Mouse (Mus musculus): ENCODE results near the gene Unc5cl.
"Not testable (repeated sequence)": the region's sequence is repeated elsewhere in the genome, so short reads cannot be mapped to it uniquely, and the experiment has no call there.

The Unc5cl gene

DNA sequence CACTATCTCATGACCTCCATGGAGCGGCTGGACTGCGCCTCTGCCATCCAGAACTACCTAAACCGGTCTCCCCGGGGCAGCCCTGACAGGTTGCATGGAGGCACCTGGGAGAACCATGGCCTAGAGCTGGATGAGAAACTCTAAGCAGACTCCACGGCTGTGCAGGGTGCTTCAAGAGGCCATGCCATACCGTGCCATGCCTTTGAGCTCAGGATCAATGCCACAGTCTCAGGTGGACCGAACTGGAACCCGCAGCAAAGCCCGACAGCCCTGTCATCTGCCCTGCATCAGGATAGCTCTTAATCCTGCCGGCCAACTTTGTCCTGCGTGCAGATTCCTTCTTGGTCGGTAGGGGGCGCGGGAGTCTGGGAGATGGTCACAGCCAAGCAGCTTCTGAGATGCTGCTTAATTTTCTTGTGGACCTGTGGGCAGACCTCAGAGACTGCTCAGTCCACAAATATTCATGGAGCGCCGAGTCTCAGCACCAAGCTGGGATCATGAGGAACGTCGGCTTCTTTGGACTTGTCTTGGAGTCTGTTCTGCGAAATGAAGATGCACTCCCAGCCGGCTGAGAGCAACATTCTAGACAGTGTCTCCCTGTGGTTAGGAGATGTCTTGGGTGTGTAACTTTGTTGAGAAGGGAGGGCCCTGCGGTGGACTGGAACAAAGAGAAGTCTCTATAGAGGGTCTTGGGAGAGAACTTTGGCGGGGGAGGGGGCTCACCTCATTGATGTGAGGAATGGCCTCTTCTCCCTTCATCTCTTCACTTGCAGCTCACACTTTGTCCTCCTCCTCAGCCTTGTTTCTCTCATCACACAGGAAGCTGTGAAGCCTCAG, 12.9 kb downstream of the Unc5cl start:
- peak; percentile 83 for DNase-seq

DNA sequence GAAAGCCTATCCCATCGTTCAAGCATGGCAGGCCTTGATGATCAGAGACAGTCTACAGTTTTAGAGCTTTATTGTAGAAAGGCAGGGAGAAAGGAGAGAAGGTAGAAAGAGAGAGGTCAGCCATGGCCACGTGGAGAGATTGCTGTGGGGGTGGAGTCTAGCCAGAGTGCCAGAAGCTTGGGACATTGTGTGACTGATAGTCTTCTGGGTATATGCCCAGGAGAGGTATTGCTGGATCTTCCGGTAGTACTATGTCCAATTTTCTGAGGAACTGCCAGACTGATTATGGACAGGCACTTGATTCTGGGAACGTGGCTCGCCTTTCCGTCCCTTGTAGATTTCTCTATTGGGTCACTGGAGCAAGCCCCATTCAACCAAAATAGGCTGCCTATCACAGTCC, 19.6 kb downstream of the Unc5cl start:
- not testable (repeated sequence) for DNase-seq

DNA sequence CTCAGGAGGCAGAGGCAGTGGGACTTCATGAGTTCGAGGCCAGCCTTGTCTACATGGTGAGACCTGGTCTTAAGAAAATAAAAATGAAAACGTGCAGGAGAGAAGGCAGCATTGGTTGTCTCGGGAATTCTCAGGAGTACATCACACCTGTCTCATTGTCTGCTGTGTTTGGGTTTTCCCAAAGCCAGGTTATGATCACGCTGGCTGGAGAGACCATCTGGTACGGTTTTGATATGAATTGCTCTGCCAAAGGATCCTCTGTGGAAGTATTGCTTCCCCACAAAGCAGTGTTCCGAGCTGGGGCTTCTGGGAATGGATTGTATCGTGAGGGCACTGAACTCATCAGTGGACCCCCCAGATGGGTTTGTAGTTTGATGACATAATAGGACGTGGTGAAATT, 20.7 kb downstream of the Unc5cl start:
- DNase-seq, result no peak

DNA sequence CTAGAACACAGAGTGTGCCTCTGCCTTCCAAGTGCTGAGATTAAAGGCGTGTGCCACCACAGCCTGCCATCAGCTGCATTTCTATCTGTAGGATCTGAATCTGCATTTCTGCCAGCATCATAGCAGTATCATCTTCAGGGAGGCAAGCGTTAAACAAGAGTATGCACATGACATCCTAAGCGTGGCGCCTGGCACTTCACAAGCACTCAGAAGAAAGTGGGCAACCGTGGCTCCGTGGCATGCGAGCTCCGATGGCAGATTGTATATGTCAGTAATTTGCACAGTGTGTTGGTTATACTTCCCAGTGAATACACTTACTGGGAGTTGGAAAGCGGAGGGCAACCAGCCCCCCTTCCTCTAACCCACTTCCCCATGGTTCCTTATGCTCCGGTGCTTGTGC, 25.3 kb downstream of the Unc5cl start:
- DNase-seq, result no peak

DNA sequence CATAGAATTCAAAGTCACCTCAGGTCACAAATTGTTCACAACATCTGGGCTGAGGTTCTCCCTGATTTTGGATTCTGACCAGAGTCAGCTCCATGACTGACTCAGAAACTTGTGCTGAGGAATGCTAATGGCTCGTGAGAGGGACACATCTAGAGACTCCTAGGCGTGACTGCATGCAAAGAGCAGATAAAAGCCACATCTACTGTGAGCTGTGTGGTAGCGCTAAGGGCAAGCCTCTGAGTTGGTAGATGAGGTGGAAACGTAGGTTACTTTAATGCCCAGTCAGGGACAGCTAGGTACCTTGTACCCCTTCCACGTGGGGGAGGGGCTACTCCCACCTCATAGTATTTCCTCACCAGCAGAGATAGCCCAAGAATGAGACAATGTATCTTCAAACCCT, 29.1 kb downstream of the Unc5cl start:
- no peak for DNase-seq

DNA sequence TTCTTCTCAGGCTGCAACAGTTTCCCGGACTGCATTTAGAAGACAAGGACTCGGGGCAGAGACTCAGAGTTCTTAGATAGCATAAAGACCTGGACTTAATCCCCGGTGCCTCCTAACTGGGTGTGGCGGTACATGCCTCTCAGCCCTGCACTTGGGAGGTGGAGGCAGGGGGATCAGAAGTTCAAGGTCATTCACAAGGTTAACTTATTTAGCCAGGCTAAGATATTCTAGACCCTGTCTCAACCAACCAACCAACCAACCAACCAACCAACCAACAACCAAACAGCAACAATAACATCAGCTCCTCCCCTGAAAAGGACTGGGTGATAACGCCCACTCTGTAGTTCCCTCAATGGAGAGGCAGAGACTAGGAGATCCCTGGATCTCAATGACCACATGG, 29.5 kb downstream of the Unc5cl start:
- no peak for DNase-seq

DNA sequence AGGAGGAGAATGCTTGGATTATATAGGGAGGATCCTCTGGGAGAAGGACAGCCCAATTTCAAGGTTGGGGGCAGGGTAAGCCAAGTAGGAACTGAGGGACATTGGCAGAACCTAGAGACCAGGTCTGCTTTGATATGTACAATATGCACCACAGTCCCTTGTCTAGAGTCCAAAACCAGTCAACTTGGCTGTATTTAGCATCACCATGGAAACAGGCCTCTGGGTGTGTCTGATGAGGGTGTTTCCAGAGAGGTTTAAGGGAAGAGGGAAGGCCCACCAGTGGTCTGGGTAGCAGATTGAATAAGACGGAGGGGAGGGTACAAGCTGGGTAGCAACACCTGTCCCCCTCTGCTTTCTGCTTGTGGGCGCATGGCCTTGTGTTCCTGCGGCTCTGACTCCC, 34.8 kb downstream of the Unc5cl start:
- no peak for DNase-seq

DNA sequence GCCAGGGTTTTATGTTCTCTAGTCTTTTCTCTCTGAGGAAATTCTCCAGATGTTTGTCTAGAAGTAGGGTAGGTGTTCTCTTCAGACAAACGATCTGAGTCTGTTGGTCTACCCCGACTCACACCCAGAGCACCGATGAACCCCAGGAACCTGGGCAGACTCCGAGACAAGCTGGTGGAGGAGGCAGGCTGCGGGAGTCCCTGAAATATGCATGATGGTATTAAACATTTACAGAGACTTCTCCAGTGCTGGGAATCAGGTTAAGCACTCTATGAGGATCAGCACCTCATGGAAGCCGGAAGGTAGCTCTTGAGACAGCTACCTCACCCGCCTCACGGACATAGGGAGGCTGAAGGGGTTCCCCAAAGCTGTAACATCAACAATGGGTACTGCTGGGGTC, 37.9 kb downstream of the Unc5cl start:
- no peak for DNase-seq

DNA sequence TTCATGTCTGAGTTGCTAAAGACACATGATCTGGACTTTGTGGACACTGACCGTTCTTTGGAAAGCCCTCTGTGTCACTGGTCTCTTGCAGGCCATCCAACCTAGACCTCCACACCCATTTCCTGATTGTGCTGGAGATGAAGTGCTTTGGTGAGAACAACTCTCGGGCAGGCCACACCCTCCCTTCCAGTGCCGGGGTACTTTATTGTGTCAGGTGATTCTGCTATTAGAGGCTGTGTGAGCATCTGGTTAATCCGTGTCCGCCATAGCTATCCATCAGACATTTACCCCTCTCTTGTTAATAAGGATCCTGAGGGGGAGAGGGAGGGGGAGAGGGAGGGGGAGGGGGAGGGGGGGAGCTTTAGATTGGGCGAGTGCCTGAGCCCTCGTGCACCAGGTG, 38.9 kb downstream of the Unc5cl start:
- no peak for DNase-seq

DNA sequence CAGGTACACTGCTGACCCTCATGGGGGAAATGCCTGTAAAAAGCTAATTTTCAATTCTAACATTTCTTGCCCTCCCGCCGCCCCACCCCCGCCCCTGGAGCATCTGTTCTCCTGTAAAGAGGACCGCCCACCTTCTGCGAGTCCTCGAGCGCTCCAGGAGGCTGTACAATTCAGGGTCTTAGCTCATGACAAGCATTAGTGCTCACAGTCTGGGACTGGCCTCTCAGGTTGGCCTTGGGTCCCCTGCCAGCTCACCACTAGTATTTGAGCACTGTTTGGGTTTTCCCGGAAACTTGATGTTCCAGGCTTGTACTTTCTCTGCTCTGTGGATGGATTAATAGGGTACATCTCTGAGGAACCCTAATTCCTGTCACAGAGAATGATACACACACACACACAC, 39.3 kb downstream of the Unc5cl start:
- no peak for DNase-seq

DNA sequence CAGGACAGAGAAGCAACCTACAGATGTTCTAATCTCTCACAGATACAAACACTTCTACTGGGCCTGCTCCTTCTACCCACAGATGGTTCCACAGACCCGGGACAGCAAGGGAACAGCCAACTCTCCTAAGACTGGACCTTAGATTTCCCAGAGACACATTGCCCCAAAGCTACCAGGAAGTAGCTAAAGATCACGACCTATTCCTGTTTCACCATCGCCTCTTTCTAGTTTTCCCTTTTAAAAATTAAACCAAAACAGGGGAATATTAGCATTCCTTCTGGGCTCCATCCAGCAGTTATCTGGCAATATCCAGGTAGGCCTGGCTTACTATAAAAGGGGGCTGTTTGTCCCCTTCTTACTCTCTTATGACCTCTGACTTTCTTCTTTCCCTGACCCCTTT, 43.3 kb downstream of the Unc5cl start:
- DNase-seq, result no peak

DNA sequence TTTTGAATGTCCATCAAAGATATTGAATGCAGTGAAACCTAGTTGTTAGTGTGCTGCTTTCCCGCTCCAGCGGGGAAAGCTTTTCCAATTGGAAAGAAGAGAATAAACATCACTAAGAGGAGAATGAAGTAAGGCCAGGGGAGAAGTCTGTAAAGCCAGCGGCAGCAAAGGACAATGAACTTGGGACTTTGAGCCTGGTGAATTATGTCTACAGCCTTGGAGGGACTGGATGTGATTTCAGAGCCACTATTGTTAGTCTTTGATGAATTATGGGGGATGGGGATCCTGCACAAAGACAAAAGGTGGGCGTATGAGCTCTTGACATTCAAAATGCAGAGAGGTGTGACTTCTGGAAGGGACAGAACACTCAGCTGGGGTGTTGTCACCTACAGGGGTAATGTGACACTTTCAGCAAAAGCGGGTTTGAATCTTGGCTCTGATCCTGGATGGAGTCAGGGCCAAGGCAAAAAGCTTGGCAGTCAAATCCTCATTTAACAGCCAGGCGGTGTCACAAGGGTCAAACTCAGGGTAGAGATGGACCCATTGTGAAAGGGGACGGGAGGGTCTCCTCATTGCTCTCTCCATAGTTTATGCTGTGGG, 46.2 kb downstream of the Unc5cl start:
- DNase-seq, result no peak

DNA sequence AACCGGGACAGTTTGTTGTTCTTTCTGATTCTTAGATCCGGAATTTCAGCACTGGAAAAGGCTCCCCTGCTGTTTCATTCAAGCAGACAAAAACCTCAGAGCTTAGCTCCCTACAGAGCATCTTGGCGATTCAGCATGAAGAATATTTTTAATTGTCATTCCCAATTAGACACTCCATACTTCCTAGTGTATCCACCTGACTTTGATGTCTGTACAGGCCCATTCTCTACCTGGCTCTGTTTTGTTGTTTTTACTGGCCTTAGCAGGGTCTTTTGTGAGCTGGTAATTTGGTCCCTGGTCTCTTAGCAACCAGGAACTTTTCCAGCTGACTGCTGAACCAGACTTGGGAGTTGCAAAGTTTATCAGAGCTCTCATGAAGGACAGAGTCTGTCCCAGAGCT, 50.3 kb downstream of the Unc5cl start:
- no peak for DNase-seq

DNA sequence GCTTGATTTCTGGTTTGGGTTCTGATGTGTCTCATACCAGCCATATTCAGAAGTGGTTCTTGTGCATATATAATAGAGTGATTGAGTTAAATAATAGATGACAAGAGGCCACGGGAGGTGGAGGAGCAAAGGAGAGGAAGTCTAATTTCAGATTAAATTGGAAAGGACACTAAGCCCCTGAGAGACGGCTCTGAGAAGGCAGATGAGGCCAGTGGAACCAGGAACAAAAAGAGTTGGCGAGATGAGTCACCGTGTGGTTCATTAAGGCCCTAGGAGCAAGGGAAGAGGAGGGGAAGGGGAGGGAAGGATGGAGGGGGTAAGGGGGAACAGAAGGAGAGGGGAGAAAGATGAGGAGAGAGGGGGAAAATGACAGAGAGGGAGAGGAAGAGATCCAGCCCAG, 52.3 kb downstream of the Unc5cl start:
- no peak for DNase-seq

DNA sequence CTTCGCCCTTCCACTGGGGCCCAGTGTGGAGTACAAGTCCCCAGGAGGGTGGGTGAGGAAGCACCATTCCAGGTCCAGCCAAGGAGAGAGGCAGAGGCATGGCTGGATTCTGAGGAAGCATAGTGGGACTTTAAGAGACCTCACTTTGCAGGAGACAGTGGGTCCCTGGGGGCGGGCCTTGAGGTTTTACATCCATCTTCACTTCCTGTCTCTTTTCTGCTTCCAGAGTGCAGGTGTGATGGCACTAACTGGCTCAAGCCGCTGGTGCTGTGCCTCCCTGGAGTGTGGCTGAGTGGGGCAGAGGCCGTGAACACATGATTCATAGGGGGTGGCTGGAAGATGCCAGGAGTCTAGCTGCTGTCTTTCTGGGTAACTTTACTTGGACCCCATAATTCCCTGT, 54.9 kb downstream of the Unc5cl start:
- peak; percentile 50 for DNase-seq

DNA sequence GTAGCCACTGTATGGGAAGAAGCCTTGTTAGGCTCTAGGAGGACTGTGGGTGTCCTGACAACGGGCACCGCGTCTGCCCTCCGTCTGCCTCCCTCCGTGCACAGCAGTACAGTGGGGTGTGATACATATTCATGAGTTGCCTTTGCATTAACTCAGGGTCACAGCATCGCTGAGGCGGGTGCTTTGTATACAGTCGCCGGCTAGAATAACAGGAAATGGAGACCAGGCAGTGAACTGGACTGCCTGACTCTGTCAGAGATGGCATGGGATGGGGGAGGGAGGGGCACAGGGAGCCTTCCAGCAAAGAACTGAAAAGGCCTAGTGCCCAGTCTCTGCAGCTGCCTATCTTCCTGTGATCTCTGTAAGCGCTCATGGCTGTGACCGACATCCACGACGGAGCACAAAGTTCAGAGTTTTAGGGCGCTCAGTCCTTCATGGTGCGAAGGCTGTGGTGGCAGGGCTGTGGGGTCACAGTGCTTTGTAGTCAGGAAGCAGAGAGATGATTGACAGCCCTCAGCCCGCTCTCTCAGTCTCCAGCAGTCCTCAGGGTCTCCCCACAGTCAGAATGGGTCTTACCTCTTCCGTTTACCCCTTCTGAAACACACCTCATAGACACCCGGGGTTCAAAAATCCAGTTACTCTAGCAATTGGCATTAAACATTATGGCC, 58.0 kb downstream of the Unc5cl start:
- DNase-seq, result peak; percentile 13

DNA sequence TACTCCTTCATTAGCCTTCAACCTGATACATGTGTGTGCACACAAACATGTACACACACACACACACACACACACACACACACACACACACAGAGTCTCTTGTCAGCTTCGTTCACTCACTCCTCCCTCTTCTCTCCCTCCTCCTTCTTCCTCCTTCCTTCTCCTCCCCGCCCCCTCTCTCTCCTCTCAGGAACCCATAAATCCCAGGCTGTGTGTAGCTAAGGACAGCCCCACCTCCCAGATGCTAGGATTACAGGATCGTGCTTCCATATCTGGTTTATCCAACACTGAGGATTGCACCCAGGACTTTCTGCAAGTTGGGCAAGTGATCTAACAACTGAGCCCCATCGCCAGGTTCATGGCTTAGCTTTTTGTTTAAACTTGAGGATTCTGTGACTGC, 59.9 kb downstream of the Unc5cl start:
- DNase-seq, result no peak

DNA sequence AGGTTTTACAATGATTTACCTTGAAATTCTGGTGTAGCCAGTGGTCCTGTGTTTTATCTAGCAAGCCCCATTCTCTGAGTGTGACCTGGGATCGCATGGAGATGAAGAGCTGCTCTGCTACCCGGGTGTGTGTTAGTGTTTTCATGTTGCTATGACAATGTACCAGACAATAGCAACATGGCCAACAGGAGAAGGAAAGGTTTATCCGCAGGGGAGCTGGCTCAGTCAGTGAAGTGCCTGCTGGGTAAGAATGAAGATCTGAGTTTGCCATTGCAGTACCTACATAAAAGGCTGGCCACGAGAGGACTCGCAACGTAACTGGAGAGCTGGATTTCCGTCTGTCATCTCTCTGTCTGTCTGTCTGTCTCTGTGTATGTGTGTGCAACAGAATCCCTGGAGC, 64.3 kb downstream of the Unc5cl start:
- DNase-seq, result no peak

DNA sequence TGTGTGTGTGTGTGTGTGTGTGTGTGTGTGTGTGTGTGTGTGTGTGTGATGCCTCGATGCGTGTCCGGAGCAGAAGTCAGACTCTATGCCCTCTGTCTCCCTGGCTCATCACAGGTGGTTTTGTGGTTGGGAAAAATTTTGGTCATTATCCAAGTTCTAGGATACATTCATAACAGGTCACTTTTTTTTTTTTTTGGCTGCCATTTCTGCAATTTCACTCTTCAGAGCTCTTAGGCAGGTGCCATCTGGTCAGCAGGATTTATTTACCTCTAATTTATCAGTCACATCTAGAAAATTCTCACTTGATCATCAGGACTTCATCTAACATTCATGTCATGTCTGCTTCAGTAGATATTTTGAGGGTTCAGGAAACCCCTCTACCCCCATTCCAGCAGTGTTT, 65.7 kb downstream of the Unc5cl start:
- no peak for DNase-seq

DNA sequence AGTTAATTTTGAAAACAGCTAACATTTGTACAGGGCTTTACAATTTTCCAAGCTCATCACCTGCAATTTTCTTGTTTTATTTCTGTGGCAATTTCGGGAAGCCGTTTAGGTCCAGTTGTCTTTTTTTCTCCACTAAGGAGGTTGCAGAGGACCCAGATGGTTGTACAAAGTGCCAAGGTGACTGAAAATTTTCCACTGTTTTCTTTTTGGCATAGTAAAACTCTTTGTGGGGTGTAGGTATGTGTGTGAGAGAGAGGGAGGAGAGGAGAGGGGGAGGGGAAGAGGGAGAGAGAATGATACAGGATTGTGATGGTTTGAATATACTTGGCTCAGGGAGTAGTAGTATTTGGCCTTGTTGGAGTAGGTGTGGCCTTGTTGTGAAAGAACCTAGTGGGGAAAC, 68.4 kb downstream of the Unc5cl start:
- DNase-seq, result no peak

DNA sequence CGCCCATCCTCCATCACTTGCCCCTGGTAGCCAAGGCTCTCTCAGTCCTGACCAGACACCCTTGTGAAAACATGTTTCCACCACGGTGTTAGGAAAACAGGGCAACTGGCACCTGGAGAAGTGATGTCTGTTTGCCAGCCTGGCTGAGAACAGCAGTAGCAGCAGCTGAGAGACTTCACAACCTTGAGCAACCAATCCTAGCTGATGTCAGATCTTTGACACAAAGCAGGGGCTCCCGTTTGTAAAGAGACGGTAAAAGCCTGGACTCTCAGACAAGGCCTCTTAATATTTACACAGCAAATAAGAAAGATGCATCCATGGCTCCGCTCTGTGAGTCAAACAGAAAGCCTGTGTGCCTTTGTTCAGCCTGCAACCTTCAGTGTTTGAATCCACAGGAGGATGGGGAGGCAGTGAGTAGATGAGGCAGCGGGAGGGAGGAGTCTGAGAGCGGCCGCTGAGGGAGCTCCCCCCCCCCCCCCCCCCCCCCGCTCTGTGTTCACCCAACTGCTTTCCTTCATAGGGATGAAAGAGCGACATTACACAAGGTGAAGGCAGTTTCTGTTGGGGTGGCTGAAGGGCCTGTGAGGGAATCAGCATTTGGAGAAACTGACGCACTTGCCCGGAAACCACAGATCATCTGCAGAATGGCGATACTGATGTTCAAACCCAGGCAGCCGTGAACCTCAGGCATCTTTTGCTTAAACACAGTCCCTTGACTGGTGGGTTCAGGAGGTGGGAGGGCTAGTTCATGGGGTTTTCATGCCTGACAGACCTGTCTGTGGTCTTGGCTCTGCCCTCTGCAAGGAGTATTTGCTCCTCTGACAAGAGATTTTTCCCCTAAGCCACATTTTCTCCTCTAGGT, 79.4 kb downstream of the Unc5cl start:
- DNase-seq, result no peak

DNA sequence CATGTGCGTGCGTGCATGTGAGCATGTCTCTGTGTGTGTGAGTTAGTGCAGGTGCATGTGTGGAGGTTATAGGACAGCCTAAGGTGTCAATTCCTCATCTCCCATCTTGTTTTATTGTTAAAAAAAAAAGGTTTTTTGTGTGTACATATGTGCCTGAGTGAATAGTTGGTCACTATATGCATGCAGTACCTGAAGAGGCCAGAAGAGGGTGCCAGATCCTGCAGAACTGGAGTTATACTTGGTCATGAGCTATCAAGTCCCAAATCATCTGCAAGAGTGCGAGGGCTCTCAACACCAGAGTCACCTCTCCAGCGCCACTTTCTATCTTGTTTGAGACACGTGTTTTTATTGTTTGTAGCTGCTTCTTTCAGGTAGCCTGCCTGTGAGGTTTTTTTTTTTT, 83.6 kb downstream of the Unc5cl start:
- peak; percentile 22 for DNase-seq

DNA sequence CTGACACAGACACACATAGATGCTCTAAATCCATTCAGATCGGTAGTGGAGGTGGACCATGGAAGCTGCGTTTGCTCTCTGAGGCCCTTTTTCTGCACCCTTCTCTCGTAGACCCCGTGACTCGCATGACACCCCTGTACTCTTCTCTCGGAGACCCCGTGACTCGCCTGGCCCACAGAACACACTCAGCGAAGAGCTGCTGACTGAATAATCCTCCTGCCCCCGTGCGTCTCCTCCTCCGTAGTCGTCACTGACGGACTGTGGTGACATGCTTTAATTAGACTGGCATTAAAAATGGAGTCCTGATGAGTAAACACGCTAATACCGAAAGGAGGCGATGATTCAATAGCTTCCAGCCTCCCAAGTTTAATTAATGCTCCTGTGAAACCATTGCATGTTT, 84.6 kb downstream of the Unc5cl start:
- DNase-seq, result no peak
